Mouse (Mus musculus) left cerebral cortex, postnatal 4 days (tissue): ENCODE data around the gene Adam22. TPM values are rescaled to one million over a fixed set of nuclear protein-coding genes. Genes with fewer than 3 reads are reported as not detected.
A peak's percentile ranks its signal among the peaks of the same experiment; 100 is the strongest.

Experiments
- DNase-seq: peaks from one replicate; pipeline ENCODE4 v3.0.0-alpha.2; 2022
- intact Hi-C: fragments of 180-260 bp; cut with DNase I; formaldehyde crosslinking; loops from one replicate; pipeline ENCODE4 v1.15.1; 2025
- total RNA-seq, 2 experiments: library from RNA; stranded (reverse); gene quantifications; 2 replicates each; pipeline ENCODE4 v1.2.3; 2021

Adam22 gene
- total RNA-seq, 2 experiments from 2014 or later: 140 TPM

- DNase-seq: no peak
- intact Hi-C loops: no loop called here
Measured at GRCm38 (mm10) chr5:8327645-8328269, 40.2 kb downstream of the Adam22 start.

GRCm38 (mm10) chr5:8326671-8327070 lies 41.3 kb downstream of the Adam22 start:
- intact Hi-C loops: no loop called here
- no peak for DNase-seq

GRCm38 (mm10) chr5:8312324-8312723 lies 55.6 kb downstream of the Adam22 start:
- DNase-seq: no peak
- intact Hi-C loops: no loop called here

- DNase-seq: no peak
- intact Hi-C loops: no loop called here
Measured at GRCm38 (mm10) chr5:8310907-8311306, 57.1 kb downstream of the Adam22 start.

GRCm38 (mm10) chr5:8297719-8298419 lies 70.1 kb downstream of the Adam22 start:
- DNase-seq: peak; percentile 10
- intact Hi-C loops: no loop called here

GRCm38 (mm10) chr5:8293287-8293686 lies 74.7 kb downstream of the Adam22 start:
- no peak for DNase-seq
- intact Hi-C loops: no loop called here

- intact Hi-C loops: no loop called here
- DNase-seq: no peak
Measured at GRCm38 (mm10) chr5:8291496-8291895, 76.5 kb downstream of the Adam22 start.

GRCm38 (mm10) chr5:8289678-8290614 lies 78.0 kb downstream of the Adam22 start:
- DNase-seq: no peak
- intact Hi-C loops: no loop called here

GRCm38 (mm10) chr5:8284123-8284522 lies 83.8 kb downstream of the Adam22 start:
- intact Hi-C loops: no loop called here
- no peak for DNase-seq

GRCm38 (mm10) chr5:8276141-8276540 lies 91.8 kb downstream of the Adam22 start:
- intact Hi-C loops: no loop called here
- DNase-seq: no peak

GRCm38 (mm10) chr5:8257366-8257765 lies 110.6 kb downstream of the Adam22 start:
- intact Hi-C loops: no loop called here
- no peak for DNase-seq

- intact Hi-C loops: no loop called here
Measured at GRCm38 (mm10) chr5:8256487-8256886, 111.5 kb downstream of the Adam22 start.

GRCm38 (mm10) chr5:8244696-8245095 lies 123.3 kb downstream of the Adam22 start:
- intact Hi-C loops: no loop called here
- no peak for DNase-seq

More at GRCm38 (mm10) chr5:8256487-8256886, 111.5 kb downstream of the Adam22 start:
- no peak for DNase-seq

GRCm38 (mm10) chr5:8243064-8243615 lies 124.8 kb downstream of the Adam22 start:
- peak; percentile 17 for DNase-seq
- intact Hi-C loops: no loop called here

- intact Hi-C loops: no loop called here
- DNase-seq: peak; percentile 8
Measured at GRCm38 (mm10) chr5:8242660-8243059, 125.3 kb downstream of the Adam22 start.

- no peak for DNase-seq
- intact Hi-C loops: no loop called here
Measured at GRCm38 (mm10) chr5:8227073-8227472, 140.9 kb downstream of the Adam22 start.

GRCm38 (mm10) chr5:8224321-8224705 lies 143.6 kb downstream of the Adam22 start:
- intact Hi-C loops: no loop called here
- DNase-seq: no peak

GRCm38 (mm10) chr5:8223597-8224320 lies 144.2 kb downstream of the Adam22 start:
- intact Hi-C loops: no loop called here

GRCm38 (mm10) chr5:8221630-8222029 lies 146.3 kb downstream of the Adam22 start:
- no peak for DNase-seq
- intact Hi-C loops: no loop called here

More at GRCm38 (mm10) chr5:8223597-8224320, 144.2 kb downstream of the Adam22 start:
- DNase-seq: peak; percentile 11

- intact Hi-C loops: no loop called here
- DNase-seq: no peak
Measured at GRCm38 (mm10) chr5:8215841-8216240, 152.1 kb downstream of the Adam22 start.
